Mouse (Mus musculus): ENCODE measurements at regions not wholly inside any gene's neighbourhood (a gene's known extent, or its start where the extent isn't known, plus 50 kb on each side); places are given as distances from the start of the nearest gene placed in this dataset.

GRCm38 (mm10) chr15:56940891-56941290 lies 536.5 kb downstream of the Slc22a22 start:
- DNase-seq = no peak
- no peak overlapping the region for H3K27ac ChIP-seq
- H3K36me3 ChIP-seq (ENCODE audit: control insufficient read depth, insufficient read depth, low read length) = no peaks in the 10 kb centered on the region
- intact Hi-C loops (cut with DNase I) = no loop called here
- 89% methylated on average over 1 of the region's 1 CpGs for WGBS
- TF ChIP-seq POLR2A (IDR thresholded peaks at IDR 0.05; ENCODE audit: insufficient read depth, low read depth, low read length) (no peak), CTCF (IDR thresholded peaks at IDR 0.05) (no peak), EP300 (IDR thresholded peaks at IDR 0.05; ENCODE audit: insufficient read depth, low read depth, low read length) (no peak)
- no peaks in the 10 kb centered on the region for H3K27me3 ChIP-seq (ENCODE audit: control insufficient read depth, insufficient read depth, low read length)
- no peak overlapping the region for H3K9ac ChIP-seq (ENCODE audit: low read depth, low read length)
- no peak overlapping the region for H3K4me3 ChIP-seq
- no peaks in the 10 kb centered on the region for H3K4me1 ChIP-seq (ENCODE audit: control insufficient read depth, insufficient read depth, low read length)
- H3K79me2 ChIP-seq (replicated peaks; ENCODE audit: control insufficient read depth, insufficient read depth, low read length) = no peaks in the 10 kb centered on the region

GRCm38 (mm10) chr15:56896553-56896952 lies 580.9 kb downstream of the Slc22a22 start:
- Histone ChIP-seq H3K27ac (no peak overlapping the region), H3K36me3 (ENCODE audit: control insufficient read depth, insufficient read depth, low read length) (no peaks in the 10 kb centered on the region), H3K4me1 (ENCODE audit: control insufficient read depth, insufficient read depth, low read length) (no peaks in the 10 kb centered on the region), H3K27me3 (ENCODE audit: control insufficient read depth, insufficient read depth, low read length) (no peaks in the 10 kb centered on the region), H3K4me3 (no peak overlapping the region), H3K9ac (ENCODE audit: low read depth, low read length) (no peak overlapping the region), H3K79me2 (replicated peaks; ENCODE audit: control insufficient read depth, insufficient read depth, low read length) (no peaks in the 10 kb centered on the region)
- intact Hi-C loops (cut with DNase I) = no loop called here
- TF ChIP-seq EP300 (IDR thresholded peaks at IDR 0.05; ENCODE audit: insufficient read depth, low read depth, low read length) = no peak
- no peak for TF ChIP-seq POLR2A (IDR thresholded peaks at IDR 0.05; ENCODE audit: insufficient read depth, low read depth, low read length)
- TF ChIP-seq CTCF (IDR thresholded peaks at IDR 0.05) = no peak
- no peak for DNase-seq

GRCm38 (mm10) chr15:56881501-56881900 lies 595.9 kb downstream of the Slc22a22 start:
- intact Hi-C loops (cut with DNase I) = no loop called here
- Histone ChIP-seq H3K27me3 (ENCODE audit: control insufficient read depth, insufficient read depth, low read length) (no peaks in the 10 kb centered on the region), H3K4me3 (no peak overlapping the region), H3K36me3 (ENCODE audit: control insufficient read depth, insufficient read depth, low read length) (no peaks in the 10 kb centered on the region), H3K9ac (ENCODE audit: low read depth, low read length) (no peak overlapping the region), H3K4me1 (ENCODE audit: control insufficient read depth, insufficient read depth, low read length) (no peaks in the 10 kb centered on the region), H3K79me2 (replicated peaks; ENCODE audit: control insufficient read depth, insufficient read depth, low read length) (no peaks in the 10 kb centered on the region), H3K27ac (no peak overlapping the region)
- no peak for TF ChIP-seq EP300 (IDR thresholded peaks at IDR 0.05; ENCODE audit: insufficient read depth, low read depth, low read length)
- no peak for TF ChIP-seq POLR2A (IDR thresholded peaks at IDR 0.05; ENCODE audit: insufficient read depth, low read depth, low read length)
- no peak for TF ChIP-seq CTCF (IDR thresholded peaks at IDR 0.05)
- WGBS = 57% methylated on average over 5 of the region's 5 CpGs
- DNase-seq = no peak

GRCm38 (mm10) chr15:56865879-56866278 lies 611.5 kb downstream of the Slc22a22 start:
- Histone ChIP-seq H3K27me3 (ENCODE audit: control insufficient read depth, insufficient read depth, low read length) (no peaks in the 10 kb centered on the region), H3K36me3 (ENCODE audit: control insufficient read depth, insufficient read depth, low read length) (no peaks in the 10 kb centered on the region), H3K9ac (ENCODE audit: low read depth, low read length) (no peak overlapping the region), H3K79me2 (replicated peaks; ENCODE audit: control insufficient read depth, insufficient read depth, low read length) (no peaks in the 10 kb centered on the region), H3K27ac (no peak overlapping the region), H3K4me3 (no peak overlapping the region), H3K4me1 (ENCODE audit: control insufficient read depth, insufficient read depth, low read length) (no peaks in the 10 kb centered on the region)
- intact Hi-C loops (cut with DNase I) = no loop called here
- no peak for TF ChIP-seq EP300 (IDR thresholded peaks at IDR 0.05; ENCODE audit: insufficient read depth, low read depth, low read length)
- no peak for TF ChIP-seq POLR2A (IDR thresholded peaks at IDR 0.05; ENCODE audit: insufficient read depth, low read depth, low read length)
- TF ChIP-seq CTCF (IDR thresholded peaks at IDR 0.05) = no peak
- WGBS = 90% methylated on average over 6 of the region's 6 CpGs
- DNase-seq = no peak

- no peaks in the 10 kb centered on the region for H3K36me3 ChIP-seq (ENCODE audit: control insufficient read depth, insufficient read depth, low read length)
- WGBS = 37% methylated on average over 4 of the region's 4 CpGs
- H3K27ac ChIP-seq = no peak overlapping the region
- DNase-seq = no peak
- H3K4me1 ChIP-seq (ENCODE audit: control insufficient read depth, insufficient read depth, low read length) = no peaks in the 10 kb centered on the region
- no peaks in the 10 kb centered on the region for H3K79me2 ChIP-seq (replicated peaks; ENCODE audit: control insufficient read depth, insufficient read depth, low read length)
- intact Hi-C loops (cut with DNase I) = no loop called here
- TF ChIP-seq POLR2A (IDR thresholded peaks at IDR 0.05; ENCODE audit: insufficient read depth, low read depth, low read length) (no peak), EP300 (IDR thresholded peaks at IDR 0.05; ENCODE audit: insufficient read depth, low read depth, low read length) (no peak), CTCF (IDR thresholded peaks at IDR 0.05) (no peak)
- no peak overlapping the region for H3K9ac ChIP-seq (ENCODE audit: low read depth, low read length)
- no peaks in the 10 kb centered on the region for H3K27me3 ChIP-seq (ENCODE audit: control insufficient read depth, insufficient read depth, low read length)
- no peak overlapping the region for H3K4me3 ChIP-seq
These were observed 612.2 kb downstream of the Slc22a22 start for GRCm38 (mm10) chr15:56865035-56865804.

- H3K27me3 ChIP-seq (ENCODE audit: control insufficient read depth, insufficient read depth, low read length) = no peaks in the 10 kb centered on the region
- intact Hi-C loops (cut with DNase I) = loop anchor here (5.0 kb wide), 2 partner anchors 521 to 791 kb away; no protein-coding TSS in a partner anchor
- H3K27ac ChIP-seq = no peak overlapping the region
- TF ChIP-seq POLR2A (IDR thresholded peaks at IDR 0.05; ENCODE audit: insufficient read depth, low read depth, low read length) (no peak), CTCF (IDR thresholded peaks at IDR 0.05) (no peak), EP300 (IDR thresholded peaks at IDR 0.05; ENCODE audit: insufficient read depth, low read depth, low read length) (no peak)
- H3K9ac ChIP-seq (ENCODE audit: low read depth, low read length) = no peak overlapping the region
- DNase-seq = no peak
- H3K79me2 ChIP-seq (replicated peaks; ENCODE audit: control insufficient read depth, insufficient read depth, low read length) = no peaks in the 10 kb centered on the region
- H3K36me3 ChIP-seq (ENCODE audit: control insufficient read depth, insufficient read depth, low read length) = no peaks in the 10 kb centered on the region
- no peak overlapping the region for H3K4me3 ChIP-seq
- WGBS = 31% methylated on average over 4 of the region's 4 CpGs
- no peaks in the 10 kb centered on the region for H3K4me1 ChIP-seq (ENCODE audit: control insufficient read depth, insufficient read depth, low read length)
These were observed 618.6 kb downstream of the Slc22a22 start for GRCm38 (mm10) chr15:56858627-56859334.

Data from heart, adult 2 months (tissue).